Mouse (Mus musculus): ENCODE results near the gene Gpr179.
"Not testable (repeated sequence)": the region's sequence is repeated elsewhere in the genome, so short reads cannot be mapped to it uniquely, and the experiment has no call there.

The Gpr179 gene

GRCm38 (mm10) chr11:97321197-97321596 lies 30.7 kb downstream of the Gpr179 start:
- DNase-seq (ENCODE audit: low spot score), result no peak

DNA sequence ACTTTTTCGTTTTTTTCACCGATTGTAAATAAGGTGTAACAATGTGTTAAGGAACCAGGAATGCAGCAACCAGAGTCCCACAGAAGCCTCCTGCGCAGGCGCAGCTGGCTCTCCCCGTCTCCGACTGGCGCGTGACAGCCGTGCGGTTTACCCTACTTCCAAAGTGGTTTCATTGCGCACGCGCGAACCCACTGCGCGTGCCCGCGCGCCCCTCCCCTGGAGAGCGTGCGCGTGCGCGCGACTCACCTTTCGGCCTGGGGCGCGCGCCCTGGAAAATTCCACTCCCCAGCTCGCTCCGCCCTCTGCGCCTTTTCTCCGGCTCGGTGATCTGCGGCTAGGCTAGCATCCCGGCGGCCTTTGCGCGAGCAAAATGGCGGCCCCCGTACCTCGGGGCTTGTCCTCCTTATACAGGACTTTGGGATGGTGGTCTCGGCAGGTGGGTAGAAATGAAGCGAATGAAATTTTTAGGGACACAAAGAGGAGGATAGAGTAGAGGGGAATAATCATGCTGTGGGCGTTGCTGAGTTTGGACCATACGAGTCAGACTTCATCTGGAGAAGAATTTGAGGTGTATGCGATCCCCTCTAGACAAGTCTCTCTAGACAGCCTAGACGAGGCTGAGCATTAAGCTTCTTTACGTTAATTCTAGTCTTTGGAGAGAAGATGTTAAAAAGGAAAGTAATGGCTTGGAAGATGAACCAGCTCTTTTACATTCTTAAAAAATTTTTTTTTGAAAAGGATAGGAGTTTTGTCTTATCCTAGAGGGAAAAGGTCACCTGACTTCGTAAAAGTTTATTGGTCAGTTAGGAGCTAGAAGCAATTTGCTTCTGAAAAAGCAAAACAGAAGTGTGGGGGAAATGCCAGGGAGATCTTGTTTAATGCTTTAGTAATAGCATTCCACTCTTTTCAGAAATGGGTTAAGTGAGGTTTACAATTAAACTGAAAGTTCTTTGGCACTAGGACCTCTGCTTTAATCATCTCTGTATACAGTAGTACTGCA lies 36.1 kb downstream of the Gpr179 start, which contains the start of gene Mrpl45:
Gene Mrpl45 (plus strand): TSS at position 213 of the 1,000 bp plus-strand sequence.
- peak; percentile 99 for DNase-seq (ENCODE audit: low spot score)

DNA sequence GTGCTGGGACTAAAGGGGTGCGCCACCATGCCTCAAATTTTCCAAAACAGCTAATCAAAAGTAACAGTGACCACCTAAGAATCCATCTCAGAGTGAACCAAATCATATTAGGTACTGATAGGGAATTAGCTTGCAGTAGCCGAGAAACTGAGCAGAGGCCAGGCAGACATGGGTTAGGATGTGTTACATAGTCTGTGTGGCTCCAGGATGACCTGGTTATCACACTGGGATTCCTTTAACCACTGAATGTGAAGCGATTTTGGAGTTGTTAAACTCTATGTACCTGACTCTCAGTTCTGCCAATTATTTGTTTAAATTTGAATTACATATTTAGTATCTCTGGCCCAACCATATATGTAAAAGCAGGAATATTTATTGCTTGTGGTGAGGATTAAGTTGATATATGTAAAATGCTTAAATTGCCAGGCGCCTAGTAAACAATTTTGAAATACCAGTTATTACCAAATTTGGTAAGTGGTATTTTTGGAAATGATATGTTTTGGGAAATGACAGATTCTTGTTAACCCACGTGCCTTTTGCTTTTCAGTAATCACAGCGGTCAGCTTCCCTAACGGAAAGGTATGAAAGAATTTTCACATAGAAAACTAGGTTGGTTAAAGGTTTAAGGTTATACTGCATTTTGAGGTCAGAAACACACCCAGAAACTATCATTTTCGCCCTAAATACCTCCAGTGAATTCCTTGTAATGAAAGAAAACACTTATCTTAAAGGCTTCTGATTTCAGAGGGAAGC lies 37.0 kb downstream of the Gpr179 start:
- DNase-seq (ENCODE audit: low spot score), result no peak

GRCm38 (mm10) chr11:97314110-97314509 lies 37.8 kb downstream of the Gpr179 start:
- peak; percentile 54 for DNase-seq (ENCODE audit: low spot score)

DNA sequence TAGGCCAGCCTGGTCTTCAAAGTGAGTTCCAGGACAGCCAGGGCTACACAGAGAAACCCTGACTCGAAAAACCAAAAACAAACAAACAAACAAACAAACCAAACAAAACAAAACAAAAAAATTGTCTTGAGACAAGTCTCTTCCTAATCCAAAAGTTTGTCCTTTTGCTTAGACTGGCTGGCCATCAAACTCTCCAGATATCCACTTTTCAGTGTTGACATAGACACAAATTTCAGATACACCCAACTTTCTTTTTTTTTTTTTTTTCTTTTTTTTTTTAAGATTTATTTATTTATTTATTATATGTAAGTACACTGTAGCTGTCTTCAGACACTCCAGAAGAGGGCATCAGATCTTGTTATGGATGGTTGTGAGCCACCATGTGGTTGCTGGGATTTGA lies 39.0 kb downstream of the Gpr179 start:
- not testable (repeated sequence) for DNase-seq (ENCODE audit: low spot score)

GRCm38 (mm10) chr11:97310895-97311631 lies 40.8 kb downstream of the Gpr179 start:
- peak; percentile 82 for DNase-seq (ENCODE audit: low spot score)

- DNase-seq (ENCODE audit: low spot score), result peak; percentile 95
Measured at GRCm38 (mm10) chr11:97309911-97310571, 41.8 kb downstream of the Gpr179 start.

- peak; percentile 58 for DNase-seq (ENCODE audit: low spot score)
Measured at GRCm38 (mm10) chr11:97309451-97309836, 42.4 kb downstream of the Gpr179 start.

DNA sequence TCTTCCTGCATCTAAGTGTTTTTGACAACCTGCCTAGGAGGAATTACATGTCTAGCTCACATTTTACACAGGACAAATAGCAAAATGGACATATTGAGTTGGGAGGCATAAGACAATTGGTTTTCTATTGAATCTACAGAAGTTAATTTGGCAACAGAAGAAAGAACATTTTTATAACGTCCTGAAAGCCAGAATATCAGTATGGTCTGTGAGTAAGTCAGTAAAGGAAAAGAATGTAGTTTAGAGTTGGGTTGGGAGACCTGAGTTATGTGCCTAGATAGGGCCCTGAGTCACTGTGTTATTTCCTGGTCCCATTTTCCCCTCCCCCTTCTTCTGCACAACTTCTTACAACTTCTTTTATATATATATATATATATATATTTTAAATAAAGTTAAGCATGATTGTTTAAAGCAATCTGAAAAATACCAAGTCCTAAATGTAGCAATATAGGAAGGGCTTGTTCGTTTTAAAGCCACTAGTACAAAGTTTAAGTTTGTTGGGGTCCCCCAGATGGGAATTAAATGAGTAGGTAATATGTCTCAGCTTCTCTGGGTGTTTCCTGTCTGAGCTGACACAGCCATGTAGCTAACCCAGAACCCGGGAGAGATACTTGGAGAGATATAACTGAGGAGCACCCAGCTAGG lies 42.9 kb downstream of the Gpr179 start:
- DNase-seq (ENCODE audit: low spot score), result no peak

- DNase-seq (ENCODE audit: low spot score), result no peak
Measured at GRCm38 (mm10) chr11:97307294-97308069, 44.4 kb downstream of the Gpr179 start.

DNA sequence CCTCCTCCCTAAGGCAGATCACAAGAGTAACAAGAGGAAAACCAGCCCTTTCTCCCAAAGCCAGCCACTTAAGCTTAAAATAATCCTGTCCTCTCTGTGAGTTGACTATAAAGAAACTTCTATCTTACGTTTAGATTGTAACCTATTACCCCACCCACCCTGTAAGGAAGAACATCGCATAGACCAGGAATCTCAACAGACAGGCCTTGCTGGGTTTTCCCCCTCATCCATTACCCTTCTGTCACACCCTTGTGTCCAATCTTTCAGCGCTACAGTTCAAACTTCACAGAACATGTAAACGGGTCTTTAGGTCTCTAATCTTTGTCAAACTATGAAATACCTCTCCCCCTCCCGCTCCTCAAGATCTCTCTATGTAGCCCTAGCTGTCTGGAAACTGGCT lies 47.2 kb downstream of the Gpr179 start:
- no peak for DNase-seq (ENCODE audit: low spot score)

GRCm38 (mm10) chr11:97302231-97302781 lies 49.6 kb downstream of the Gpr179 start:
- DNase-seq (ENCODE audit: low spot score), result no peak

DNA sequence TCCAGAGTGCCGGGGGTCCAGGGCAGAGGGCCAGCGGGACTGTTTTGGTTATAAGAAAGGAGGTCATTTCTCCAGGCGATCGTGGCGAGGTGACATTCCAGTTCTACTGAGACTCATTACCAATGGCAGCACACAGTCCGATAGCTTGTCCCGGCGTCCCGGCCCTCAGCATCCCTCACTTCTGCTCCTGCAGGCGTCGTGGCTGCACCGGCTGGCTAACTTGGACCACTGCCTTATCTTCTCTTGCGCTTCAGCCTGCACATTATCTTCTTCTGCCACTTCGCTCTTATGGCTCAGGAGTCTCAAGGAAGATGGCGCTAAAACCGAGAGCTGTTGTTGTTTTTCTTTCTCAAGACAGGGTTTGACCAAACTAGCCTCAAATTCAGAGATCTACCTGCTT lies 50.5 kb downstream of the Gpr179 start:
- DNase-seq (ENCODE audit: low spot score), result no peak

- DNase-seq (ENCODE audit: low spot score), result no peak
Measured at GRCm38 (mm10) chr11:97299939-97300338, 51.9 kb downstream of the Gpr179 start.

DNA sequence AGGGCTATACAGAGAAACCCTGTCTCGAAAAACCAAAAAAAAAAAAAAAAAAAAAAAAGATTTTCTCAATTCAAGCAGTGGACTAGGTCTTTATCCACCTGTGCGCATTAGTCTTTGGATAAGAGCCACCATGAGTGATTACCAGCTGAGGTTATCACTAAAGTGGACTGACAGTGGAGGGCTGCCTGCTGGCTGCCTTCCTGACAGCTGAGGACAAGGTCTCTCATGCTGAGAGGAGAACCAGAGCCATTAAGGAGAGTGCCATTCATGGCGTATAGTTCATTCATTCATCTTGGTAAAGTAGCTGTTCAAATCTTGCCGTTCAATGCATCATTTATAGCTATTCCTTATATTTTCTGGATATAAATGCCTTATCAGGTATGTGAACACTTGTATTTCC lies 55.3 kb downstream of the Gpr179 start:
- no peak for DNase-seq (ENCODE audit: low spot score)

DNA sequence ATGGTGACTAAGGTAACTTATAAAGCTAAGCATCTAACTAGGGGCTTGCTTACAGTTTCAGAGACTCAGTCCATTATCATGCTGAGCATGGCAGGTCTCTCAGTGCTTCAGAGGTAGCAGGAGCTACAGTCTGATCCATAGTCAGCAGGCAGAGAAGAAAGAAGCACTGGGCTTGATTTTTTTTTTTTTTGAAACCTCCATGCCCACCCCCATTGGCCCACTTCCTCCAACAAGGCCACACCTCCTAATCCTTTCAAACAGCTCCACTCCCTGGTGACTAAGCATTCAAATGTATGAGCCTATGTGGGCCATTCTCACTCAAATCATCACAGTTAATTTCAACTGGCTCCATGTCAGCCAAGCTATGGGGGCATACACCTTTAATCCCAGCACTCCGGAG lies 59.1 kb downstream of the Gpr179 start:
- no peak for DNase-seq (ENCODE audit: low spot score)

DNA sequence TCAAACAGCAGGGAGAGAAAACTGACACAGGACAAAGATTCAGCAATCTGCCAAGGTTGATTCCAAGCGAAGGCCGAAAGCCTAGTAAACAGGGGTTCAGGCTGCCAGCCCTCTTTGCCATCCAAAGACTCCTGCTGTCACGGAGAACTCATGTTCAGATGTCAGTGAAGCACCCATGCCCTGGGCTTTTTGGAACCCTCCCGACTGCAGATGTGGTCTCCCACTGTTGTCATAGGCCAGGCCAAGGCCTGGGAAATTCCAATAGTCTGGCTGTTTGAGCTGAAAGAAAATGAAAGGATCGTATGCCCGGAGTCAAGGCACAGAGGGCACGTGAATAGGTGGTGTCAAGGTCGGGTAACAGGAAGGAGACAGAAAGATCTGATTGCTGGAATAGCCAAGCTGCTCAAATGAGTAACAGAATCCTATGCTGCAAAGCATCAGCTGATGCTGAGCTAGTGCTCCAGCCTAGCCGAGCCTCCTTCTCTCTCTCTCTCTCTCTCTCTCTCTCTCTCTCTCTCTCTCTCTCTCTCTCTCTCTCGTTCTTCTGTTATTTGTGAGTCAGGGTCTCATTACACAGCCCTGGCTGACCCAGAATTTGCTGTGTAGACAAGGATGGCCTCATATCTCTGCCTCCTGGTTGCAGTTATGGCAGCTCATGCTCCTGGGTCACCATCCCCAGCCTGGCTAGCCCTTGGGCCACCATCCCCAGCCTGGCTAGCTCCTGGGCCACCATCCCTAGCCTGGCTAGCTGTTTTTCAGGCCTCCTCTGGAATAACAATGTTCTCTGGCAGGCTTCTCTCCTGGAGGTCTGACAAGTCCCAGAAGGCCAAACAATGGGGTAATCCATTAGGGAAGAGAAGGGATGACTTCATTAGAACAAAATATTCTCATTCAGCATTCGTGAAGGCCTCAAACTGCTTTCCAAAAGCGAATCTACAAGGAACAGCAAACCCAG lies 62.3 kb downstream of the Gpr179 start:
- no peak for DNase-seq (ENCODE audit: low spot score)

GRCm38 (mm10) chr11:97287643-97288042 lies 64.2 kb downstream of the Gpr179 start:
- no peak for DNase-seq (ENCODE audit: low spot score)

DNA sequence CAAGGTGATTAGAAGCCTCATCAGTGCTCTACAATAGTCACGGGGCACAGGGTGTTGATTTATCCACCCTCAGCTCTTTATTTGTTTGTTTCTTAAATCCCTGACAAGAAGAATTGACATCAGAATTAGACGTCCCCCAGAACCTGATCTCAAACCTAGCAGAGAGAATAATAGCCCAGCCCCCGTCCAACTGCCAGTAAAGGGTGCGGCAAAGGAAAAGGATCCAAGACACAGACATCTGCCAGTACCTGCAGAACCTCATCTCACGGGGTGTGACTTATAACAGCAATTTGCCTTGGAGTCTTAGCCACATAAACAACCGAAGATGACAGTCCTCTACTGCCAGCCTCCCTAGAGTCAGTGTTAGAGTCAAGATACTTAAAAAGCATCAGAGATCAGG lies 64.9 kb downstream of the Gpr179 start:
- DNase-seq (ENCODE audit: low spot score), result no peak

All from embryo, embryonic 10.5 days (tissue).